Mouse (Mus musculus): ENCODE results near the gene Cebpb.

- no peak for TF ChIP-seq POLR2A (IDR thresholded peaks at IDR 0.05; ENCODE audit: control insufficient read depth in 1 of 2, insufficient read depth in 1 of 2, low read depth in 1 of 2, low read length in 2 of 2, poor library complexity in 1 of 2)
- TF ChIP-seq CTCF (IDR thresholded peaks at IDR 0.05 in 2 of 3, conservative IDR thresholded peaks at IDR 0.05 in 1 of 3; ENCODE audit: control insufficient read depth in 1 of 3, insufficient read depth in 1 of 3, low read depth in 2 of 3, low read length in 3 of 3, poor library complexity in 1 of 3, severe bottlenecking in 1 of 3) = no peak
- no peak for TF ChIP-seq EP300 (IDR thresholded peaks at IDR 0.05; ENCODE audit: low read depth in 1 of 2, low read length in 2 of 2)
- TF ChIP-seq MEF2A (IDR thresholded peaks at IDR 0.05; ENCODE audit: extremely low read depth, insufficient replicate concordance, low read depth, low read length, poor library complexity, severe bottlenecking) = no peak
- no peak for TF ChIP-seq HCFC1 (IDR thresholded peaks at IDR 0.05; ENCODE audit: low read depth, low read length)
- no peak for TF ChIP-seq USF1 (IDR thresholded peaks at IDR 0.05; ENCODE audit: low read depth, low read length)
- TF ChIP-seq TAL1 (IDR thresholded peaks at IDR 0.05; ENCODE audit: low read length) = no peak
- no peak for TF ChIP-seq NRF1 (IDR thresholded peaks at IDR 0.05; ENCODE audit: insufficient read depth, low read depth, low read length, poor library complexity, severe bottlenecking)
- no peak for TF ChIP-seq GABPA (IDR thresholded peaks at IDR 0.05; ENCODE audit: low read depth, low read length)
- TF ChIP-seq E2F4 (IDR thresholded peaks at IDR 0.05; ENCODE audit: borderline replicate concordance, low read depth, low read length) = no peak
- TF ChIP-seq RAD21 (IDR thresholded peaks at IDR 0.05; ENCODE audit: low read depth, low read length) = no peak
- no peak for TF ChIP-seq ZMIZ1 (IDR thresholded peaks at IDR 0.05; ENCODE audit: low read depth, low read length)
- no peak for TF ChIP-seq ETS1 (IDR thresholded peaks at IDR 0.05; ENCODE audit: low read depth, low read length)
Measured at GRCm38 (mm10) chr2:167727161-167727560, 38.4 kb downstream of the Cebpb start.

All from MEL (cell line).